Mouse (Mus musculus) spleen, adult 2 months (tissue): ENCODE data around the gene Gm20521. TPM values are rescaled to one million over a fixed set of nuclear protein-coding genes. Genes with fewer than 3 reads are reported as not detected.

Source experiments
- DNase-seq, 2 experiments: peaks; one replicate each; pipeline versions ENCODE4 v3.0.0 to v3.0.0-alpha.2; 2012 to 2021; ENCODE audit warnings: low spot score in 2 of 2, low read depth in 1 of 2
- H3K27ac ChIP-seq: fragments of 200-500 bp; 2 replicates; pipeline ENCODE4 v1.5.1; 2012; ENCODE audit warnings: low read length, inconsistent platforms; ENCODE audit not compliant: insufficient read depth
- H3K27me3 ChIP-seq: fragments of 200-500 bp; 2 replicates; pipeline ENCODE4 v1.6.1; 2012; ENCODE audit warnings: mild to moderate bottlenecking, moderate library complexity, low read length, inconsistent platforms; ENCODE audit not compliant: control insufficient read depth, insufficient read depth
- H3K36me3 ChIP-seq: fragments of 200-500 bp; 2 replicates; pipeline ENCODE4 v1.6.1; 2012; ENCODE audit warnings: mild to moderate bottlenecking, low read length, inconsistent platforms; ENCODE audit not compliant: control insufficient read depth, insufficient read depth
- H3K4me1 ChIP-seq: fragments of 200-500 bp; 2 replicates; pipeline ENCODE4 v1.6.1; 2011; ENCODE audit warnings: inconsistent platforms; ENCODE audit not compliant: control insufficient read depth, insufficient read depth, insufficient read length
- H3K4me3 ChIP-seq: fragments of 200-500 bp; 2 replicates; pipeline ENCODE4 v1.5.1; 2011; ENCODE audit warnings: mild to moderate bottlenecking, inconsistent platforms; ENCODE audit not compliant: insufficient read depth, insufficient read length; ENCODE audit errors: extremely low read depth
- CTCF ChIP-seq: fragments of 200-500 bp; IDR thresholded peaks from 2 replicates; pipeline ENCODE4 v1.5.1; 2011; ENCODE audit warnings: mild to moderate bottlenecking, inconsistent platforms; ENCODE audit not compliant: insufficient read depth, insufficient read length, insufficient replicate concordance; ENCODE audit errors: extremely low read depth
- POLR2A ChIP-seq: fragments of 200-500 bp; IDR thresholded peaks from 2 replicates; pipeline ENCODE4 v1.6.1; 2011; ENCODE audit warnings: low read depth, low read length, inconsistent platforms
- WGBS: fragments of 180-500 bp; shearing (Covaris S2); methylation state at CpG from one replicate; pipeline ENCODE4 v1.1.7; 2018; 5-methylcytosine and 5-hydroxymethylcytosine counted together
- polyA plus RNA-seq: library from polyadenylated mRNA; depleted of rRNA; stranded (reverse); fragments of >200 nt; gene quantifications from 2 replicates; pipeline ENCODE4 v1.2.3, GENCODE M21; 2012

The Gm20521 gene
- polyA plus RNA-seq, 1 experiment = not detected

DNA sequence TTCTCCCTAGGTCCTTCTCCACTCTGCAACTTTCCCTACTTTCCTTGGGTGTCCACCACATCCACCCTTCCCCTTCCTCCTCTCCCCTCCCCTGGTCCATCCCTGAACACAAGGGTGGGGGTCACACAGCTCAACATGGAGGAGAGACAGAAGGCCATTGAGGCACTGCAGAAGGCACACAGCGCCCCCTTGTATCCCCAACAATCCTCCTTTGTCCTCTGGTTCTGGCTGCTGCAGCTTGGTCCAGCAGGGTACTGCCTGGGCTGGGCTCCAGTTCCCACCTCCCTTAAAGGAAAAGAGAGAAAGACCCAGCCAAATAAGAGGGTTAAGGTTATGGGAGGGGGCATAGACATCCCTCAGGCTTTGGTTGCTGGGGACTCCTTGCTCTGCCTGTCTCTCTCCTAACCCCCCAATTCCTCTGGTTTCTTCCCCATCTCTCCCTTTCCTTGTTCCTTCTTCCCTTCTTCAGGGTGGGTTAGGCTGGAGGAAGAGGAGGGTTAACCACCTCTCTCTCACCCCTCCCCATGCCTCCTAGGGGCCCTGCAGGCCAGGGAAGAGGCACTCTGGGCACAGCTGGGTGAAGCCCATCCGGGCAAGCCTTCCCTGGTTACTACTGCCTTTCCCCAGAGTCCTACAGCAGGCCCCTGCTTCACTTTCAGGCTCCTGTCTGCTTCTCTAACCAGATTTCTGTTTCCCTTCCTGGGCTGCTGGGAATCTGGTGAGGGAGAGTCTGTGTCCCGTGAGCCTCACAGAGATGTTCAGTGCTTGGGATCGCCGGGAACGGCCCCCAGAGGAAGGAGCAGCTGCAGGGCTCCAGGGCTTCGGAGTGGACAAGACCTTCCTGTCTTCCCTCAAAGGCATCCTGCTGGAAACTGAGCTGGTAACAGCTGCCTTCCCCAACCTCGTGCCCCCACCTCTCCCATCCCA, 52.9 kb downstream of the Gm20521 start, which contains the start of gene Cmtm5:
Cmtm5 (plus strand) TSS at position 358 of the 927 bp plus-strand sequence.
- Histone ChIP-seq H3K36me3 (no peaks in the 10 kb centered on the region), H3K27me3 (0 out of 2 replicates have a peak, but pooled peaks cover 1% of the 10 kb centered on the region), H3K27ac (no peak within 1 kb of the TSS), H3K4me1 (no peaks in the 10 kb centered on the region), H3K4me3 (no peak within 1 kb of the TSS)
- WGBS = 45% methylated on average over 8 of the region's 8 CpGs
- no peak for DNase-seq
- TF ChIP-seq POLR2A (no peak), CTCF (no peak)

DNA sequence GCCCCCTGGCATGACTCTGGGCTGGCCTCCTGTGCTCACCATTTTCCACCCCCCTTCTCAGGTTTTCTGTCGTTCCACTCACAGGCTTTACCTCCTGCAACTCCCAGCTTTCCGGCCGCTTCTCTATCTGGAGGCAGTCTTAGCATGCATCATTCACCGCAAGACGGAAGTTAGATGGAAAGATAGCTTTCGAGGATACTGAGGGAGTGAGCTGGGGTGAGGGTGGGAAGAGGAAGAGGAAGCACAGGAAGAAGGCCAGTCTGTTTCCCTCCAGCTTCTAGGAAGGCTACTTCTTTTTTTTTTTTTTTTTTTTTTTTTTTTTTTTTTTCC, 53.6 kb downstream of the Gm20521 start:
- 37% methylated on average over 6 of the region's 6 CpGs for WGBS
- no peaks in the 10 kb centered on the region for H3K36me3 ChIP-seq
- H3K27ac ChIP-seq = no peak overlapping the region
- H3K4me1 ChIP-seq = no peaks in the 10 kb centered on the region
- no peak for DNase-seq
- TF ChIP-seq POLR2A = no peak
- no peak for TF ChIP-seq CTCF
- H3K4me3 ChIP-seq = no peak overlapping the region
- H3K27me3 ChIP-seq = 0 out of 2 replicates have a peak, but pooled peaks cover 1% of the 10 kb centered on the region

DNA sequence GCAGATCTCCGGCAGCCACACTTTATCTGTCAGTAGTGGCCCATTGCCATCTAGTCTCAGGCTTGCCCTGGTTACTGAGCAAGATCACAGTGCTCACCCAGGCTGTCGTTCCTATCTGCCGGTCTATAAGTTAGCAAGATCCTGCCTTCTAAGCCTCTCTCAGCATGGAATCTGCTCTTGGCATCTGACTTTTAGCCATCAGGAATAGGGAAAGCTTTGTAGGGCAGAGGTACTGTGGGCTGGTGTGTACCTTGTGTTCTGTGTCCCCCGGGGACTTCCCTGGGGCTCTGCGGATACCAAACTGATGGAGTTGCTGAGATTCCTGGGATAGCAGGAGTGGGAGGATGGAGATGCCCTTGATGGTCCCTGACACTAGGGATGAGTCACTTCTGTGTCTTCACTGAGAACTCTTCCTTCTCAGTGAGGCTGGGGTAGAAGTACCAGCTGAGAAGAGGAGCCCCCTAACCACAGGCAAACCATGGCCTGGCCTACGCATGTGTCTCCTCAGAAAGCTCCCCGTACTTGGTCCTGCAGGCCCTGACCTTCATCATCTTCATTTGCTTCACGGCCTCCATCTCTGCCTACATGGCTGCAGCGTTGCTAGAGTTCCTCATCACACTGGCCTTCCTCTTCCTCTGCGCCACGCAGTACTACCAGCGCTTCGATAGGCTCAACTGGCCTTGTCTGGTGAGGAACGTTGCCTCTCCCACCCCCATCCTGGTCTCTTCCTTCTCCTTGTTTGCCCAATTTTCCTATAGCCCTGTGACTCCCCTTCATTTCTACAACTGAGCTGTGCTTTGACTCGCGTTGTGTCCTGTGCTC, 54.3 kb downstream of the Gm20521 start:
- 89% methylated on average over 16 of the region's 16 CpGs for WGBS
- DNase-seq = no peak
- H3K27me3 ChIP-seq = 0 out of 2 replicates have a peak, but pooled peaks cover 1% of the 10 kb centered on the region
- H3K4me1 ChIP-seq = no peaks in the 10 kb centered on the region
- TF ChIP-seq CTCF = no peak
- no peak for TF ChIP-seq POLR2A
- no peak overlapping the region for H3K4me3 ChIP-seq
- no peaks in the 10 kb centered on the region for H3K36me3 ChIP-seq
- no peak overlapping the region for H3K27ac ChIP-seq

DNA sequence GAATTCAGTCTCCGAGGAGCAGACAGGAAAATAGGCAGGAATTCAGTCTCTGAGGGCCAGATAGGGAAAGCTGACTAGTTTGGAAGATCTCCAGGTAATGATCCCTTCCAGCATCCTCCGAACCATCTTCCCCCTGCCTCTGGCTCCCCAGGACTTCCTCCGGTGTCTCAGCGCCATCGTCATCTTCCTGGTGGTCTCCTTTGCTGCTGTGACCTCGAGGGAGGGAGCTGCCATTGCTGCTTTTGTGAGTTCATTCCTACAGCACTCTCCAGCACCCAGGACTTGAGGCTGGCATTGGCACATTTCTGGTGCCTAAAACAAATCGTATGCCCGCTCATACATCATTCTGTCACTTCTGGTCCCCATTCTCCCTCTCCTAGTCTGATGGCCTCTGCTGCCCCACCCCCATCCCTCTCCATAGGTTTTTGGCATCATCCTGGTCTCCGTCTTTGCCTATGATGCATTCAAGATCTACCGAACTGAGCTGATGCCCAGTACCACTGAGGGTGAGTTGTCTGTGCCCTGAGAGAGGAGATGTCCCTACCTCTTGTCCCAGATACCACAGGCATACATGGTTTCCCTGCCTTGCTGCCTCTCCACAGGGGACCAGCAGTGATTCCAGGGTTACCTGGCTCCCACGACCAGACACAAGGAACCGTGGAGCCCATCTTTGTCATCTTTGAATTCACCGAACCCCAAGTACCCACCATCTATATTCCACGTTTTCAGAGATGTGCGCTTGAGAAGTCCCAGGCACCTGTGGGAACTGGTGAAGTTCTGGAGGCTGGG, 55.4 kb downstream of the Gm20521 start:
- no peak for TF ChIP-seq POLR2A
- no peak for TF ChIP-seq CTCF
- Histone ChIP-seq H3K4me3 (no peak overlapping the region), H3K27me3 (0 out of 2 replicates have a peak, but pooled peaks cover 1% of the 10 kb centered on the region), H3K36me3 (no peaks in the 10 kb centered on the region), H3K27ac (no peak overlapping the region), H3K4me1 (no peaks in the 10 kb centered on the region)
- DNase-seq = no peak
- WGBS = 82% methylated on average over 15 of the region's 15 CpGs

DNA sequence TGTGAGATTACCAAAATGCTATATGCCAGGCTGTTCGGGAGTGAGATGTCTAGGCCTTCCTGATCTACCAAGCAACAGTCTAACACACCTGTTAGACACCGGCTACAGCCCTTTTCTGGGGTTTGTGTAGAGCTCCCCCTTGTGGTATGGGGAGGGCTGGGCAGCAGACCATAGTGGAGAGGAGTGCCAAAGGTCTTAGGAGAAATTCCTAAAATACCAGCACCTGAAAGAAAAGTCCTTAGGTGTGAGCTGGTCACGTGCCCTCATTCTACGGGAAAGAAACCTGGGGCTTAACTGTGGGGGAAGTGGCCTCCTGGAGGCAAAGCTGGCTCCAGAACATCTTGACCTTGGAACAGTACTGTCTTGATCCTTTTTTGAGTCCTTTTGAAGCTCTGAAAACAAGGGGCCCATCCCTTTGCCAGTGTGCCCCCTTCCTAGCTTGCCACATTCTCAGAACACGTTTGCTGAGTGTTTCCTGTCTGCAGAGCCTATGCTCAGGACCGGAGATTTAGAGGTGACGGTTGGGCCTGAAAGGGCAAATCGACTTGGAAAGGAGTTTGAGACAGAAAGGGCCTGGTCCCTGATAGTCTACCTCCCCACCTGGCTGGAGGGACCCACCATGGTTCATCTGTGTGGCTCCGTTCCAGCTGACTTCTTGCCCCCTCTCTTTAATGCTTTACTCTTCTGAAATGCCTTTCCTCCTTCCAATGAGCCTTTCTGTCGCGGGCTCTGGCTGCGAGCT, 56.4 kb downstream of the Gm20521 start:
- no peaks in the 10 kb centered on the region for H3K27me3 ChIP-seq
- no peak for TF ChIP-seq POLR2A
- peak; percentile 70; the same call in 1 of the 2 replicates for TF ChIP-seq CTCF
- H3K4me3 ChIP-seq = no peak overlapping the region
- peak; percentile 29 to 55 for DNase-seq
- no peaks in the 10 kb centered on the region for H3K4me1 ChIP-seq
- H3K27ac ChIP-seq = no peak overlapping the region
- no peaks in the 10 kb centered on the region for H3K36me3 ChIP-seq
- 55% methylated on average over 12 of the region's 12 CpGs for WGBS

DNA sequence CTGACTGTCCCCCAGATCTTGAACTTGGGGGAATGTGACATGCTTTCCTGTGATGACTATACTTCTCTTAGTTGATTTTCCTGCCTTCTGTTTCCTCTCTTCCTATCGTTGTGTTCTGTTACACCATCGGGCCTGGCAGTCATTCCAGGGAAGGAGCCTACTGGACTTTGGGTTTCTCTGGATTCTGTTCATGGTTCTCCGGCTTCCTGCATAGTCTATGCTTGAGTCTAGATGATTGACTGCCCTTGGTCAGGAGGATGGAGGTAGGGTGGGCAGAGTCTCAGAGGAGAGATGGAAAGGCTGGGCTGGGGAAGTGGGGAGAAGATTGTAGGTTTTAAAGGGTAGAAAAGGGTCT, 56.9 kb downstream of the Gm20521 start:
- no peaks in the 10 kb centered on the region for H3K36me3 ChIP-seq
- no peaks in the 10 kb centered on the region for H3K4me1 ChIP-seq
- WGBS = 75% methylated on average over 3 of the region's 3 CpGs
- no peaks in the 10 kb centered on the region for H3K27me3 ChIP-seq
- no peak overlapping the region for H3K4me3 ChIP-seq
- no peak overlapping the region for H3K27ac ChIP-seq
- no peak for DNase-seq
- TF ChIP-seq POLR2A = no peak
- no peak for TF ChIP-seq CTCF
